Mouse (Mus musculus) brain, embryonic 14.5 days (tissue): ENCODE measurements at regions not wholly inside any gene's neighbourhood (a gene's known extent, or its start where the extent isn't known, plus 50 kb on each side); places are given as distances from the start of the nearest gene placed in this dataset.

Experiments
- CTCF ChIP-seq: fragments of 200-500 bp; IDR thresholded peaks from 2 replicates; pipeline ENCODE4 v1.5.1; 2012; ENCODE audit warnings: inconsistent platforms, mild to moderate bottlenecking, moderate library complexity, borderline replicate concordance; ENCODE audit not compliant: insufficient read depth, insufficient read length; ENCODE audit errors: extremely low read depth
- POLR2A ChIP-seq: fragments of 200-500 bp; IDR thresholded peaks from 2 replicates; pipeline ENCODE4 v1.6.1; 2012; ENCODE audit warnings: mild to moderate bottlenecking, inconsistent platforms, borderline replicate concordance; ENCODE audit not compliant: poor library complexity, insufficient read depth, insufficient read length, severe bottlenecking; ENCODE audit errors: extremely low read depth

DNA sequence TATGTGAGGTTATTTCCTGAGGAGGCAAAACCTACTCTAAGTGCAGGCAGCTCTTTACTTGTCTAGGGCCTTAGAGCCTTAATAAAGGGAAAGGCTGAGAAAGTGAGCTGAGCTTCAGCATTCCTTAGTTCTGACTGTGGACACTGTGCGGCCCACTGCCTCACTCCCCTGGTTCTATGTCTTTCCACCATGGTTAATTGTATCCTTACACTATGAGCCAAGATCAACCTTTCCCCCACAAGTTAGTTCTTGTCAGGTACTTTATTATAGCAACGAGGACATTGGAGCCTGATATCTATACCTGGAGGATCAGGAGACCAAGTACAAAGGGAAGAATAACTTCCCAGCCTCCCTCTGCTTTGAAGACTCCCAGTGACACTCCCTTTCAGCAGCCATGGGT lies 101.7 kb upstream of the Tbl1xr1 start:
- no peak for TF ChIP-seq CTCF
- TF ChIP-seq POLR2A: no peak
